Mouse (Mus musculus) bone marrow macrophage, adult 2 months (primary cell): ENCODE data around the gene Slc35c1.

Source experiments
- CTCF ChIP-seq: IDR thresholded peaks from 2 replicates; pipeline ENCODE4 v1.5.1; 2012; ENCODE audit warnings: low read depth, mild to moderate bottlenecking, low read length, moderate library complexity
- POLR2A ChIP-seq: IDR thresholded peaks from 2 replicates; pipeline ENCODE4 v1.6.1; 2012; ENCODE audit warnings: mild to moderate bottlenecking, low read depth, low read length, borderline replicate concordance

DNA sequence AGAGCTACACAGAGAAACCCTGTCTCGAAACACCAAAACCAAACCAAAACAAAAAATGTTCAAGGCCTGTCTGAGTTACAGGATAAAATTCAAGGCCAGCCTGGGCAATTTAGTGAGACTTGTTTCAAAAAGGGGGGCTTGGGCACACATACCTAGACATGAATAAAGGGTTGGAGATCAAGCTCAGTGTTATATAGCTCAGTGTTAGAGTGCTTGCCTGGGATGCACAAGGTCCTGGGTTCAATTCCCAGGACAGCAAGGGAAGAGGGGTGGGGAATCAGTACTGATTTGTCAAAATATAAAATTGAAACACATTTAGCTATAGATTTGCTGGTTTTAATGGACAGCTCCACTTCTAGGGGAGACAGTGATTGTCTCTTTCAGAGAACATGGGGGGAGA lies 877 bp upstream of the Slc35c1 start:
- no peak for TF ChIP-seq CTCF
- no peak for TF ChIP-seq POLR2A
